In genomic region chr4:102635258-102635657, GRCm38 (mm10) we compare ENCODE assay signal across 9 mouse cellular contexts.
DNase-seq lines count a peak whose midpoint lies in the region; ATAC-seq lines count a peak whose summit lies in the region.
"Had no signal": no experiment of that assay in that cellular context is flagged by ENCODE, and none has a peak within 500 bp of the region (broad histone marks: within the 10 kb centered on the region; RNA-seq: fewer than 3 reads in every experiment).

No protein-coding gene starts in this region.

- 16% methylated on average over 9 of the region's 9 CpGs for WGBS in liver, embryonic 16.5 days (ENCODE audit: insufficient replicate concordance)
- WGBS in liver, embryonic 11.5 days: 35% methylated on average over 9 of the region's 9 CpGs
- WGBS in heart, embryonic 16.5 days: 6% methylated on average over 9 of the region's 9 CpGs

- DNase-seq in liver, embryonic 11.5 days (ENCODE audit: low spot score): no peak
- DNase-seq in lung, postnatal 10 days: peak; percentile 82
- peak; percentile 7 to 30 for DNase-seq in thymus, postnatal 36 days
- no peak for DNase-seq in left cerebral cortex, adult 9 months (ENCODE audit: low spot score in 2 of 2)
- no peak for DNase-seq in cerebellum, postnatal 36 days
- no peak for DNase-seq in right cerebral cortex, postnatal 4 days

- H3K4me3 ChIP-seq in liver, embryonic 16.5 days (ENCODE audit: low read depth, low read length): no peak overlapping the region
- no peak overlapping the region for H3K4me3 ChIP-seq in liver, embryonic 11.5 days (ENCODE audit: low read depth, low read length)
- no peak overlapping the region for H3K4me3 ChIP-seq in heart, embryonic 16.5 days (ENCODE audit: low read length)
- H3K4me3 ChIP-seq: left cerebral cortex, adult 2 months had no signal

- H3K9ac ChIP-seq in liver, embryonic 16.5 days (ENCODE audit: low read depth, low read length): no peak overlapping the region
- no peak overlapping the region for H3K9ac ChIP-seq in liver, embryonic 11.5 days (ENCODE audit: low read depth, low read length)
- H3K9ac ChIP-seq in heart, embryonic 16.5 days (ENCODE audit: low read length): peak overlapping the region; percentile 14; the same call in 1 of the 2 replicates

- H3K4me2 ChIP-seq in liver, embryonic 16.5 days (ENCODE audit: low read depth, low read length): no peak overlapping the region
- H3K4me2 ChIP-seq in liver, embryonic 11.5 days: no peak overlapping the region
- peak overlapping the region; percentile 39 for H3K4me2 ChIP-seq in heart, embryonic 16.5 days (ENCODE audit: low read depth, low read length)

- no peak overlapping the region for H3K27ac ChIP-seq in liver, embryonic 16.5 days (ENCODE audit: low read length)
- H3K27ac ChIP-seq in liver, embryonic 11.5 days (ENCODE audit: low read depth, low read length): no peak overlapping the region
- H3K27ac ChIP-seq in heart, embryonic 16.5 days (ENCODE audit: low read length): peak overlapping the region; percentile 95
- H3K27ac ChIP-seq: left cerebral cortex, adult 2 months had no signal

- H3K36me3 ChIP-seq in liver, embryonic 16.5 days (ENCODE audit: control insufficient read depth, insufficient read depth): no peaks in the 10 kb centered on the region
- H3K36me3 ChIP-seq in liver, embryonic 11.5 days (ENCODE audit: control insufficient read depth, insufficient read depth, low read length): no peaks in the 10 kb centered on the region
- no peaks in the 10 kb centered on the region for H3K36me3 ChIP-seq in heart, embryonic 16.5 days (ENCODE audit: control insufficient read depth, insufficient read depth)

- H3K4me1 ChIP-seq in liver, embryonic 16.5 days (ENCODE audit: control insufficient read depth, low read depth, low read length): peaks cover 4% of the 10 kb centered on the region
- H3K4me1 ChIP-seq in liver, embryonic 11.5 days (replicated peaks; ENCODE audit: control insufficient read depth, insufficient read depth, low read length): no peaks in the 10 kb centered on the region
- peaks cover 56% of the 10 kb centered on the region for H3K4me1 ChIP-seq in heart, embryonic 16.5 days (ENCODE audit: control insufficient read depth, insufficient read depth, low read length)

- no peaks in the 10 kb centered on the region for H3K27me3 ChIP-seq in liver, embryonic 16.5 days (ENCODE audit: control insufficient read depth, insufficient read depth, low read depth, low read length)
- no peaks in the 10 kb centered on the region for H3K27me3 ChIP-seq in liver, embryonic 11.5 days (replicated peaks; ENCODE audit: control insufficient read depth, insufficient read depth, low read length)
- H3K27me3 ChIP-seq in heart, embryonic 16.5 days (ENCODE audit: control insufficient read depth, insufficient read depth, low read length): no peaks in the 10 kb centered on the region

- peak; percentile 32; the same call in 1 of the 2 replicates for ATAC-seq in liver, embryonic 16.5 days (ENCODE audit: low read depth)
- ATAC-seq in liver, embryonic 11.5 days (replicated peaks; ENCODE audit: low FRiP score): no peak
- ATAC-seq in heart, embryonic 16.5 days (replicated peaks; ENCODE audit: extremely low read depth, insufficient read depth, low FRiP score): peak; percentile 94

- H3K9me3 ChIP-seq in liver, embryonic 16.5 days (replicated peaks; ENCODE audit: control insufficient read depth, low read length): no peaks in the 10 kb centered on the region
- H3K9me3 ChIP-seq in liver, embryonic 11.5 days (ENCODE audit: control insufficient read depth, low read length): no peaks in the 10 kb centered on the region
- H3K9me3 ChIP-seq in heart, embryonic 16.5 days (replicated peaks; ENCODE audit: control insufficient read depth, low read length): no peaks in the 10 kb centered on the region

Comparison
In these comparisons a context has a peak if more than half of its experiments do, and no peak if none do; other contexts are left out.
1. DNase-seq: peak in lung, postnatal 10 days (single experiment) and thymus, postnatal 36 days (2 of 2); none in liver, embryonic 11.5 days (single experiment), left cerebral cortex, adult 9 months (0 of 2), cerebellum, postnatal 36 days (0 of 2) and right cerebral cortex, postnatal 4 days (single experiment).